Mouse (Mus musculus) liver, embryonic 14.5 days (tissue): ENCODE measurements around the gene Gm16253. TPM values are rescaled to one million over a fixed set of nuclear protein-coding genes. Genes with fewer than 3 reads are reported as not detected.

Source experiments
- ATAC-seq: fragments of 200-750 bp; cut with Nextera tagmentation; 2 replicates; pipeline ENCODE4 v1.8.0; 2017; ENCODE audit warnings: moderate number of reproducible peaks, mild to moderate bottlenecking, moderate library complexity; ENCODE audit not compliant: insufficient read depth
- DNase-seq, 3 experiments: peaks; one replicate each; pipeline ENCODE4 v3.0.0-alpha.2; 2012 to 2013; ENCODE audit warnings: low read depth in 3 of 3, low spot score in 3 of 3
- H3K27ac ChIP-seq: fragments of 300-500 bp; sonication (generic); 2 replicates; pipeline ENCODE4 v1.5.1; 2014; ENCODE audit warnings: moderate library complexity, mild to moderate bottlenecking, control low read depth, inconsistent platforms
- H3K27me3 ChIP-seq: fragments of 300-500 bp; sonication (generic); 2 replicates; pipeline ENCODE4 v1.6.1; 2014; ENCODE audit warnings: mild to moderate bottlenecking, low read length, moderate library complexity; ENCODE audit not compliant: control insufficient read depth, insufficient read depth
- H3K36me3 ChIP-seq: fragments of 300-500 bp; sonication (generic); replicated peaks from 2 replicates; pipeline ENCODE4 v1.6.1; 2014; ENCODE audit warnings: low read depth; ENCODE audit not compliant: control insufficient read depth, insufficient read depth
- H3K4me1 ChIP-seq, 2 experiments: fragments of 200-500 bp in 1 of 2; fragments of 300-500 bp in 1 of 2; sonication (generic) in 1 of 2; replicated peaks; 2 replicates each; pipeline ENCODE4 v1.6.1; 2012 to 2014; ENCODE audit warnings: antibody characterized with exemption in 1 of 2, inconsistent platforms in 1 of 2, low read length in 1 of 2; ENCODE audit not compliant: control insufficient read depth in 2 of 2, insufficient read depth in 2 of 2
- H3K4me2 ChIP-seq: fragments of 300-500 bp; sonication (generic); 2 replicates; pipeline ENCODE4 v1.6.1; 2014; ENCODE audit warnings: low read depth, mild to moderate bottlenecking, control low read depth, moderate library complexity
- H3K4me3 ChIP-seq, 2 experiments: fragments of 200-500 bp in 1 of 2; fragments of 300-500 bp in 1 of 2; sonication (generic) in 1 of 2; 2 replicates each; pipeline ENCODE4 v1.5.1; 2012 to 2014; ENCODE audit warnings: low read depth in 2 of 2, low read length in 2 of 2, mild to moderate bottlenecking in 2 of 2, control low read depth in 1 of 2, inconsistent platforms in 1 of 2, moderate library complexity in 1 of 2; ENCODE audit not compliant: insufficient read depth in 1 of 2
- H3K9ac ChIP-seq: fragments of 300-500 bp; sonication (generic); replicated peaks from 2 replicates; pipeline ENCODE4 v1.6.1; 2014; ENCODE audit warnings: mild to moderate bottlenecking, control low read depth, moderate library complexity
- H3K9me3 ChIP-seq: fragments of 300-500 bp; sonication (generic); 2 replicates; pipeline ENCODE4 v1.6.1; 2016; ENCODE audit warnings: low read length, mixed read lengths; ENCODE audit not compliant: control insufficient read depth
- CTCF ChIP-seq: IDR thresholded peaks from 2 replicates; pipeline ENCODE4 v1.5.1; 2016; ENCODE audit warnings: antibody characterized with exemption, low read depth, control low read depth
- EP300 ChIP-seq: IDR thresholded peaks from 2 replicates; pipeline ENCODE4 v1.6.1; 2016; ENCODE audit warnings: antibody characterized with exemption, low read depth
- WGBS: fragments of 180-500 bp; shearing (Covaris S2); extraction: QIAGEN DNeasy Blood & Tissue Kit; methylation state at CpG from one replicate; pipeline ENCODE4 v1.1.7; 2014; ENCODE audit not compliant: insufficient replicate concordance; 5-methylcytosine and 5-hydroxymethylcytosine counted together
- polyA plus RNA-seq, 2 experiments: library from polyadenylated mRNA; depleted of rRNA in 1 of 2; stranded (reverse) in 1 of 2; unstranded in 1 of 2; fragments of >200 nt; fragmentation: Nextera tagmentation in 1 of 2; extraction: Ambion mirVana in 1 of 2; gene quantifications; 2 replicates each; pipeline versions ENCODE4 v1.2.1 to v1.2.3; 2012 to 2014

Gm16253 gene
- polyA plus RNA-seq, 2 experiments = not detected

- peaks cover 5 to 30% of the 10 kb centered on the region in 2 experiments for H3K4me1 ChIP-seq
- no peaks in the 10 kb centered on the region for H3K27me3 ChIP-seq
- no peak overlapping the region for H3K4me3 ChIP-seq
- ATAC-seq (no peak), DNase-seq (no peak)
- TF ChIP-seq EP300 = no peak
- TF ChIP-seq CTCF = no peak
- no peaks in the 10 kb centered on the region for H3K36me3 ChIP-seq
- no peak overlapping the region for H3K27ac ChIP-seq
- H3K9ac ChIP-seq = no peak overlapping the region
- WGBS = 62% methylated on average over 18 of the region's 19 CpGs
- no peak overlapping the region for H3K4me2 ChIP-seq
- no peaks in the 10 kb centered on the region for H3K9me3 ChIP-seq
These were observed 2.9 kb upstream of the Gm16253 start for GRCm38 (mm10) chr3:96573611-96574511.

GRCm38 (mm10) chr3:96575272-96575984, 1.4 kb upstream of the Gm16253 start:
- no peak for ATAC-seq
- TF ChIP-seq EP300 = no peak
- no peak for TF ChIP-seq CTCF
- no peak overlapping the region for H3K27ac ChIP-seq

GRCm38 (mm10) chr3:96576005-96576658, 652 bp upstream of the Gm16253 start:
- no peaks in the 10 kb centered on the region for H3K9me3 ChIP-seq
- no peaks in the 10 kb centered on the region for H3K27me3 ChIP-seq
- ATAC-seq = peak; percentile 30; the same call in 1 of the 2 replicates
- DNase-seq = no peak
- peak overlapping the region; percentile 28 for H3K9ac ChIP-seq
- no peak overlapping the region for H3K27ac ChIP-seq
- TF ChIP-seq CTCF = no peak
- TF ChIP-seq EP300 = no peak
- peak overlapping the region; percentile 65 for H3K4me2 ChIP-seq
- WGBS = 17% methylated on average over 14 of the region's 14 CpGs
- no peaks in the 10 kb centered on the region for H3K36me3 ChIP-seq
- H3K4me1 ChIP-seq = peaks cover 13 to 31% of the 10 kb centered on the region in 2 experiments
- H3K4me3 ChIP-seq = peak overlapping the region; percentile 43 to 45

More at GRCm38 (mm10) chr3:96575272-96575984, 1.4 kb upstream of the Gm16253 start:
- no peaks in the 10 kb centered on the region for H3K36me3 ChIP-seq
- no peaks in the 10 kb centered on the region for H3K9me3 ChIP-seq
- no peaks in the 10 kb centered on the region for H3K27me3 ChIP-seq
- no peak overlapping the region for H3K4me2 ChIP-seq
- no peak overlapping the region for H3K4me3 ChIP-seq
- H3K9ac ChIP-seq = no peak overlapping the region
- WGBS = 83% methylated on average over 8 of the region's 8 CpGs
- no peak for DNase-seq
- H3K4me1 ChIP-seq = peaks cover 9 to 34% of the 10 kb centered on the region in 2 experiments

GRCm38 (mm10) chr3:96577566-96577965, 782 bp downstream of the Gm16253 start:
- no peak for TF ChIP-seq EP300
- TF ChIP-seq CTCF = no peak
- no peak overlapping the region for H3K9ac ChIP-seq
- 65% methylated on average over 4 of the region's 4 CpGs for WGBS
- ATAC-seq = no peak
- H3K27me3 ChIP-seq = no peaks in the 10 kb centered on the region
- peaks cover 13 to 25% of the 10 kb centered on the region in 2 experiments for H3K4me1 ChIP-seq
- H3K9me3 ChIP-seq = no peaks in the 10 kb centered on the region
- H3K27ac ChIP-seq = no peak overlapping the region
- H3K4me2 ChIP-seq = no peak overlapping the region
- no peak for DNase-seq
- H3K4me3 ChIP-seq = no peak overlapping the region
- H3K36me3 ChIP-seq = no peaks in the 10 kb centered on the region
